Mouse (Mus musculus): ENCODE data around the gene Vwa3b. TPM values are rescaled to one million over a fixed set of nuclear protein-coding genes. Genes with fewer than 3 reads are reported as not detected.

Gene Vwa3b
- polyA plus RNA-seq, 1 experiment: 0.14 TPM

- H3K27ac ChIP-seq (ENCODE audit: insufficient read depth, low read depth, low read length): no peak overlapping the region
- H3K27me3 ChIP-seq (replicated peaks; ENCODE audit: control insufficient read depth, insufficient read depth, low read length): no peaks in the 10 kb centered on the region
- H3K36me3 ChIP-seq (ENCODE audit: control insufficient read depth, insufficient read depth, low read length): no peaks in the 10 kb centered on the region
- no peak overlapping the region for H3K4me3 ChIP-seq (ENCODE audit: insufficient read depth, low read depth, low read length)
- DNase-seq: no peak
- TF ChIP-seq POLR2A (IDR thresholded peaks at IDR 0.05; ENCODE audit: low read depth, low read length) (no peak), CTCF (conservative IDR thresholded peaks at IDR 0.05; ENCODE audit: insufficient read depth, insufficient read length, low read depth, low read length) (no peak)
- H3K4me1 ChIP-seq (ENCODE audit: control insufficient read depth, insufficient read depth, low read length): peaks cover 3% of the 10 kb centered on the region; the same call in 1 of the 2 replicates
- 80% methylated on average over 10 of the region's 10 CpGs for WGBS
These were observed 16.5 kb upstream of the Vwa3b start for GRCm38 (mm10) chr1:37009880-37010279.

- H3K36me3 ChIP-seq (ENCODE audit: control insufficient read depth, insufficient read depth, low read length): no peaks in the 10 kb centered on the region
- DNase-seq: no peak
- H3K4me1 ChIP-seq (ENCODE audit: control insufficient read depth, insufficient read depth, low read length): peaks cover 3% of the 10 kb centered on the region; the same call in 1 of the 2 replicates
- 75% methylated on average over 3 of the region's 3 CpGs for WGBS
- no peaks in the 10 kb centered on the region for H3K27me3 ChIP-seq (replicated peaks; ENCODE audit: control insufficient read depth, insufficient read depth, low read length)
- TF ChIP-seq CTCF (conservative IDR thresholded peaks at IDR 0.05; ENCODE audit: insufficient read depth, insufficient read length, low read depth, low read length) (no peak), POLR2A (IDR thresholded peaks at IDR 0.05; ENCODE audit: low read depth, low read length) (no peak)
- H3K4me3 ChIP-seq (ENCODE audit: insufficient read depth, low read depth, low read length): no peak overlapping the region
- no peak overlapping the region for H3K27ac ChIP-seq (ENCODE audit: insufficient read depth, low read depth, low read length)
These were observed 14.7 kb upstream of the Vwa3b start for GRCm38 (mm10) chr1:37011626-37012209.

GRCm38 (mm10) chr1:37013006-37013405 is 13.4 kb upstream of the Vwa3b start:
- 74% methylated on average over 2 of the region's 2 CpGs for WGBS
- TF ChIP-seq POLR2A (IDR thresholded peaks at IDR 0.05; ENCODE audit: low read depth, low read length) (no peak), CTCF (conservative IDR thresholded peaks at IDR 0.05; ENCODE audit: insufficient read depth, insufficient read length, low read depth, low read length) (no peak)
- H3K4me3 ChIP-seq (ENCODE audit: insufficient read depth, low read depth, low read length): no peak overlapping the region
- H3K27me3 ChIP-seq (replicated peaks; ENCODE audit: control insufficient read depth, insufficient read depth, low read length): no peaks in the 10 kb centered on the region
- no peak overlapping the region for H3K27ac ChIP-seq (ENCODE audit: insufficient read depth, low read depth, low read length)
- H3K4me1 ChIP-seq (ENCODE audit: control insufficient read depth, insufficient read depth, low read length): peaks cover 3% of the 10 kb centered on the region; the same call in 1 of the 2 replicates
- DNase-seq: no peak
- no peaks in the 10 kb centered on the region for H3K36me3 ChIP-seq (ENCODE audit: control insufficient read depth, insufficient read depth, low read length)

DNA sequence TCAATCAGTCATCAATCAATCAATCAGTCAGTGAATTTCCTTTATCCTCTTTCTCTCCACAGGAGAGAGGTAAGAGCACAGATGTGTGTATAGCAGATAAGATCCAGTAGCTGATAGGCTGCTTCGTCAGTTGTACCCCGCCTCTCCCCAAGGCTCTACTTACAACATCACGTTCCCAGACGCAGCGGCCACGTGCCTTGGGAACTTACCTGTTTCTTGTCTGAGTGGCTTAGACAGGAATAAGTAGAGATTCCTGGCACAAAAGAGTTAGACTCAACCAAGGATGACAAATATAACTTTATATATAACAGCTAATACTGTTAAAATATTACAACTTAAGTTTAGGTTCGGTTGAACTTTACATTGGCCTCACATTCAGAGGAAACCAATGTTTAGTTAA is 12.7 kb upstream of the Vwa3b start:
- 37% methylated on average over 7 of the region's 7 CpGs for WGBS
- peak; percentile 80 for DNase-seq
- Histone ChIP-seq H3K27ac (ENCODE audit: insufficient read depth, low read depth, low read length) (no peak overlapping the region), H3K4me3 (ENCODE audit: insufficient read depth, low read depth, low read length) (no peak overlapping the region), H3K4me1 (ENCODE audit: control insufficient read depth, insufficient read depth, low read length) (peaks cover 3% of the 10 kb centered on the region; the same call in 1 of the 2 replicates), H3K36me3 (ENCODE audit: control insufficient read depth, insufficient read depth, low read length) (no peaks in the 10 kb centered on the region), H3K27me3 (replicated peaks; ENCODE audit: control insufficient read depth, insufficient read depth, low read length) (no peaks in the 10 kb centered on the region)
- TF ChIP-seq CTCF (conservative IDR thresholded peaks at IDR 0.05; ENCODE audit: insufficient read depth, insufficient read length, low read depth, low read length) (no peak), POLR2A (IDR thresholded peaks at IDR 0.05; ENCODE audit: low read depth, low read length) (no peak)

DNA sequence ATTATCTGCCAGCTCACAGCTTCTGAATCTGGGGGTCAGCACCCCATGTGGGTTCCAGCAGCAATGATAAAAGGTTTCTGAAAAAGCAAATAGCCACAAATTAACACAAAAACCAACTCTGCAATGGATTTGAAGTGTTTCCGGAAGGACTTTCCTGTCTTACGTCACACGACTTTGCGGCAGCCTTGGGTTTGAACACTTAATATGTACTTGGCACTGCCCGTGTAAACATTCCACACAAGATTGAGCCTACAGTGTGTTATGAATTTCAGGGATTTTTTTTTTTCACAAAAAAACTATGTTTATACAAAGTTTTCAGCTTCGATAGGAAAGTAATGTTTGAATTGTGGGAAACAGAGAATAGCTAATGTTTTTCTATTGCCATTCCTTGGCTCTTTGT is 7.4 kb upstream of the Vwa3b start:
- Histone ChIP-seq H3K4me3 (ENCODE audit: insufficient read depth, low read depth, low read length) (no peak overlapping the region), H3K27ac (ENCODE audit: insufficient read depth, low read depth, low read length) (peak overlapping the region; percentile 46; the same call in 1 of the 2 replicates), H3K4me1 (ENCODE audit: control insufficient read depth, insufficient read depth, low read length) (peaks cover 3% of the 10 kb centered on the region; the same call in 1 of the 2 replicates), H3K27me3 (replicated peaks; ENCODE audit: control insufficient read depth, insufficient read depth, low read length) (no peaks in the 10 kb centered on the region), H3K36me3 (ENCODE audit: control insufficient read depth, insufficient read depth, low read length) (no peaks in the 10 kb centered on the region)
- WGBS: 79% methylated on average over 6 of the region's 6 CpGs
- TF ChIP-seq CTCF (conservative IDR thresholded peaks at IDR 0.05; ENCODE audit: insufficient read depth, insufficient read length, low read depth, low read length) (no peak), POLR2A (IDR thresholded peaks at IDR 0.05; ENCODE audit: low read depth, low read length) (no peak)
- no peak for DNase-seq

- Histone ChIP-seq H3K36me3 (ENCODE audit: control insufficient read depth, insufficient read depth, low read length) (no peaks in the 10 kb centered on the region), H3K4me1 (ENCODE audit: control insufficient read depth, insufficient read depth, low read length) (peaks cover 3% of the 10 kb centered on the region; the same call in 1 of the 2 replicates), H3K27ac (ENCODE audit: insufficient read depth, low read depth, low read length) (no peak overlapping the region), H3K4me3 (ENCODE audit: insufficient read depth, low read depth, low read length) (no peak overlapping the region), H3K27me3 (replicated peaks; ENCODE audit: control insufficient read depth, insufficient read depth, low read length) (no peaks in the 10 kb centered on the region)
- DNase-seq: no peak
- TF ChIP-seq POLR2A (IDR thresholded peaks at IDR 0.05; ENCODE audit: low read depth, low read length) (no peak), CTCF (conservative IDR thresholded peaks at IDR 0.05; ENCODE audit: insufficient read depth, insufficient read length, low read depth, low read length) (no peak)
- WGBS: 72% methylated on average over 2 of the region's 2 CpGs
These were observed 3.7 kb upstream of the Vwa3b start for GRCm38 (mm10) chr1:37022704-37023103.

DNA sequence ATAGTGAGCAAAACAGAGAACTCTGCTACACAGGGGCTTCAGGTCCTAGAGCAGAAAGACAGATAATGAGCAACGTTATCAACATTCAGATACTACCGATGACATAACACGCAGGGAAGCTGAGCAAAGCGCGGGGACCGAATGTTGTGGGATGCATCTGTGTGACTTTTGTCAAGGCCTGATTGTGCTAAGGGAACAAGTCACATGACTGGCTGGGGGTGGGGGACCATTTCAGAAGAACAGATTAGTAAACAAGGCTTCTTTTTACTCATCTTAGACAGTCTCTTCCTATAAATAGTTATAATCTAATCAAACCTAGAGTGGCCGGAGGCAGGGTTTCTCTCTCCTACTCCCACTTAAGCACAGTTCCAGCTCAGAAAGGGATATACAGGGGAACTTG is 1.7 kb upstream of the Vwa3b start:
- Histone ChIP-seq H3K4me3 (ENCODE audit: insufficient read depth, low read depth, low read length) (no peak overlapping the region), H3K27me3 (replicated peaks; ENCODE audit: control insufficient read depth, insufficient read depth, low read length) (0 out of 2 replicates have a peak, but pooled peaks cover 1% of the 10 kb centered on the region), H3K4me1 (ENCODE audit: control insufficient read depth, insufficient read depth, low read length) (peaks cover 3% of the 10 kb centered on the region; the same call in 1 of the 2 replicates), H3K27ac (ENCODE audit: insufficient read depth, low read depth, low read length) (no peak overlapping the region), H3K36me3 (ENCODE audit: control insufficient read depth, insufficient read depth, low read length) (no peaks in the 10 kb centered on the region)
- 93% methylated on average over 7 of the region's 7 CpGs for WGBS
- TF ChIP-seq CTCF (conservative IDR thresholded peaks at IDR 0.05; ENCODE audit: insufficient read depth, insufficient read length, low read depth, low read length): no peak
- TF ChIP-seq POLR2A (IDR thresholded peaks at IDR 0.05; ENCODE audit: low read depth, low read length): no peak
- no peak for DNase-seq

All from kidney, adult 2 months (tissue).